Mouse (Mus musculus) testis, adult 2 months (tissue): Measurements from ENCODE around the gene Lta.

Experiments used
- CTCF ChIP-seq: fragments of 200-500 bp; IDR thresholded peaks from 2 replicates; pipeline ENCODE4 v1.5.1; 2012; ENCODE audit warnings: low read depth, mild to moderate bottlenecking, inconsistent platforms, low read length, moderate library complexity; ENCODE audit not compliant: control insufficient read depth, insufficient read depth, insufficient replicate concordance
- POLR2A ChIP-seq: fragments of 200-500 bp; IDR thresholded peaks from 2 replicates; pipeline ENCODE4 v1.6.1; 2012; ENCODE audit warnings: low read depth, mild to moderate bottlenecking, inconsistent platforms, low read length, moderate library complexity; ENCODE audit not compliant: control insufficient read depth

- no peak for TF ChIP-seq POLR2A
- TF ChIP-seq CTCF, result no peak
Observed at GRCm38 (mm10) chr17:35175968-35176367, 29.2 kb downstream of the Lta start, which contains the start of gene Aif1.
